Mouse (Mus musculus): ENCODE measurements at regions not wholly inside any gene's neighbourhood (a gene's known extent, or its start where the extent isn't known, plus 50 kb on each side); places are given as distances from the start of the nearest gene placed in this dataset.

GRCm38 (mm10) chr1:152273430-152273829 lies 113.1 kb downstream of the Tsen15 start:
- no peak for DNase-seq (ENCODE audit: extremely low read depth)
- no peak overlapping the region for H3K4me2 ChIP-seq (ENCODE audit: insufficient read depth, low read depth, poor library complexity, severe bottlenecking)
- dilution Hi-C loops (cut with MboI; ENCODE audit: extremely low pct_ligation_motif_present, extremely low pct_unique_long_range_greater_than_20kb, low sequenced_read_pairs), result no loop called here
- H3K4me1 ChIP-seq (ENCODE audit: control insufficient read depth in 1 of 2, insufficient read depth in 2 of 2), result no peaks in the 10 kb centered on the region
- in situ Hi-C loops (cut with MboI; ENCODE audit: low pct_ligation_motif_present, low pct_unique_long_range_greater_than_20kb, low sequenced_read_pairs), result no loop called here
- no peak overlapping the region for H3K9ac ChIP-seq (ENCODE audit: insufficient read depth, low read depth)
- H3K27me3 ChIP-seq (replicated peaks), result no peaks in the 10 kb centered on the region
- no peaks in the 10 kb centered on the region for H3K36me3 ChIP-seq (replicated peaks in 1 of 2; ENCODE audit: control insufficient read depth in 1 of 2, insufficient read depth in 1 of 2, low read length in 1 of 2)
- no peaks in the 10 kb centered on the region for H3K9me3 ChIP-seq (replicated peaks; ENCODE audit: low read length)
- TF ChIP-seq CHD1 (IDR thresholded peaks at IDR 0.05; ENCODE audit: low read depth, low read length) (no peak), JUND (conservative IDR thresholded peaks at IDR 0.05; ENCODE audit: low read depth, low read length) (no peak), MAX (IDR thresholded peaks at IDR 0.05; ENCODE audit: low read length) (no peak), USF1 (IDR thresholded peaks at IDR 0.05; ENCODE audit: low read depth, low read length) (no peak), MEF2A (IDR thresholded peaks at IDR 0.05; ENCODE audit: borderline replicate concordance, low read depth, low read length) (no peak), USF2 (conservative IDR thresholded peaks at IDR 0.05; ENCODE audit: low read depth, low read length) (no peak), CTCF (conservative IDR thresholded peaks at IDR 0.05 in 1 of 2, IDR thresholded peaks at IDR 0.05 in 1 of 2; ENCODE audit: low read depth in 2 of 2, low read length in 2 of 2) (no peak), UBTF (IDR thresholded peaks at IDR 0.05; ENCODE audit: low read depth, low read length) (no peak), EP300 (IDR thresholded peaks at IDR 0.05; ENCODE audit: low read length) (no peak), SMC3 (IDR thresholded peaks at IDR 0.05; ENCODE audit: low read depth, low read length) (no peak), NELFE (IDR thresholded peaks at IDR 0.05; ENCODE audit: low read depth, low read length) (no peak), ZC3H11A (IDR thresholded peaks at IDR 0.05; ENCODE audit: low read depth, low read length) (no peak), SIN3A (IDR thresholded peaks at IDR 0.05; ENCODE audit: low read length) (no peak), E2F4 (IDR thresholded peaks at IDR 0.05; ENCODE audit: insufficient replicate concordance, low read depth, low read length) (no peak), MYC (IDR thresholded peaks at IDR 0.05; ENCODE audit: low read depth, low read length) (no peak), RCOR1 (conservative IDR thresholded peaks at IDR 0.05; ENCODE audit: low read depth, low read length) (no peak), ETS1 (conservative IDR thresholded peaks at IDR 0.05; ENCODE audit: low read depth, low read length) (no peak), CHD2 (IDR thresholded peaks at IDR 0.05; ENCODE audit: low read length) (no peak)
- no peak overlapping the region for H3K4me3 ChIP-seq (replicated peaks in 1 of 3; ENCODE audit: low read depth in 2 of 3, low read length in 2 of 3, poor library complexity in 1 of 3)
- no peak overlapping the region for H3K27ac ChIP-seq (ENCODE audit: insufficient read depth, low read depth)
- no peaks in the 10 kb centered on the region for H3K79me2 ChIP-seq (replicated peaks; ENCODE audit: control insufficient read depth, extremely low read depth, insufficient read depth, poor library complexity, severe bottlenecking)

GRCm38 (mm10) chr1:152269936-152270702 lies 116.4 kb downstream of the Tsen15 start:
- DNase-seq (ENCODE audit: extremely low read depth), result no peak
- no peaks in the 10 kb centered on the region for H3K79me2 ChIP-seq (replicated peaks; ENCODE audit: control insufficient read depth, extremely low read depth, insufficient read depth, poor library complexity, severe bottlenecking)
- TF ChIP-seq SMC3 (IDR thresholded peaks at IDR 0.05; ENCODE audit: low read depth, low read length), result no peak
- H3K4me2 ChIP-seq (ENCODE audit: insufficient read depth, low read depth, poor library complexity, severe bottlenecking), result no peak overlapping the region
- no peak overlapping the region for H3K27ac ChIP-seq (ENCODE audit: insufficient read depth, low read depth)
- dilution Hi-C loops (cut with MboI; ENCODE audit: extremely low pct_ligation_motif_present, extremely low pct_unique_long_range_greater_than_20kb, low sequenced_read_pairs), result no loop called here
- H3K9ac ChIP-seq (ENCODE audit: insufficient read depth, low read depth), result no peak overlapping the region
- H3K4me3 ChIP-seq (replicated peaks in 1 of 3; ENCODE audit: low read depth in 2 of 3, low read length in 2 of 3, poor library complexity in 1 of 3), result no peak overlapping the region
- H3K27me3 ChIP-seq (replicated peaks), result no peaks in the 10 kb centered on the region
- in situ Hi-C loops (cut with MboI; ENCODE audit: low pct_ligation_motif_present, low pct_unique_long_range_greater_than_20kb, low sequenced_read_pairs), result no loop called here
- no peaks in the 10 kb centered on the region for H3K4me1 ChIP-seq (ENCODE audit: control insufficient read depth in 1 of 2, insufficient read depth in 2 of 2)
- H3K9me3 ChIP-seq (replicated peaks; ENCODE audit: low read length), result no peaks in the 10 kb centered on the region
- no peaks in the 10 kb centered on the region for H3K36me3 ChIP-seq (replicated peaks in 1 of 2; ENCODE audit: control insufficient read depth in 1 of 2, insufficient read depth in 1 of 2, low read length in 1 of 2)

All from CH12.LX (cell line).